Mouse (Mus musculus) layer of hippocampus, adult 11-12 months (tissue): ENCODE results near the gene Thbs3.

Experiments
- DNase-seq: peaks from one replicate; pipeline ENCODE4 v3.0.0; 2022; ENCODE audit warnings: low spot score

Gene Thbs3

DNA sequence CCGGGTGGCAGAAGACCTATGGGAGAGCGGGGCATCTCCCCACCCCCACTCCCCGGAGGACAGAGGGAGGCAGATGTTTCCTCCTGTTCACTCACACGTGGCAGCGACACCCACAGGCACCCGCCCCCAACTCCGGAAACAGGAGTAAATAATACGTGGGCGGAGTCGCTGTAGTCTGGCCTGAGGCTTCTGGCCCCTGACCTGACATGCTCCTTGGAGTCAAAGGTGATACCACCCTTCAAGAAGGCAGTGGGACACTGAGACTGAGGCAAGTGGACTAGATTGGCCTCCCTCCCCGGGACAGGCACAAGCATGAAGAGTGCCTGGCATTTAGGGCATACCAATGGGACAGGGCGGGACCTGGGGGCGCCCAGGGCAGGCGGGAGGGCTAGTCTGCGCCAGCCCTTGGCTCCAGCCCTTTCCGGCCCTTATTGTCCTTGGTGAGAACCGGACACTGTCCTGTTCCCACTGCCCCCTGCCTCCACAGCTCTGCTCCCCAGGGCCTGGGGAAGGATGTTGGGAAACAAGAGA lies 36.5 kb downstream of the Thbs3 start:
- no peak for DNase-seq

DNA sequence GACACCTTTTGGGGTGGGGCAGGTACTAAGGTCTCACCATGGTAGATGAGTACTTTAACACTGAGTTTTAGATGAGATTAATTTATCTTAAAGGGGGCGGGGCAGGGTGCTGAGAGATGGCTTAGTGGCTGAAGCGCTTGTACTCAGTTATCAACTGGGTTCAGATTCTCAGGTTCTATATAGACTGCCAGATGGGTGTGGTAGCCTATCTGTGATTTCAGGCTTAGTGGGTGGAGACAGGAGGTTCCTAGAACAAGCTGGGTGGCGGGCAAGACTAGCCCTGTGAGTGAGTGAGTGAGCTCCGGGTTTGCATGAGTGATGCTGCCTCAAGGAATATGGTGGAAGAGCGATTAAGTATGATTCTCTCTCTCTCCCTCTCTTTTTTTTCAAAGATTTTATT lies 40.0 kb downstream of the Thbs3 start:
- DNase-seq, result no peak

GRCm38 (mm10) chr3:89256177-89256576 lies 41.2 kb downstream of the Thbs3 start:
- no peak for DNase-seq

DNA sequence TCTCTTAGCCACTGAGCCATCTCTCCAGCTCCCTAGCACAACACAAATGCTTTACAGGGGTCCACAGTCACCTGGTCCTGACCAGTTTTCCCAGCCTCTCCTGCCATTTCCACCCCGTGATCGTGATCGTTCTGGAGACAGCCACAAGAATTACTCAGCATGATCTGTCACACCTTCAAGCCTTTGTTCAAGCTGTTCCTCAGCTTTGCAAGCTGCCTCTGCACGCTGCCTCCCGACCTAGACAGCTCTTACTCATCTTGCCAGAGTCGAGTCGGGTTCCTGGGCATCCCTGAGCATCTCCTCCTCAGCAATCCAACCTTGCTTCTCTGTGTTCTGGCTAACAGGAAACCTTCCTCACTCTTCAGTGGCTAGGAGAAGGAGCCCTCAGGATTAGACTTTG lies 44.1 kb downstream of the Thbs3 start, which contains the start of gene Dpm3:
TSS of gene Dpm3 (plus strand) at position 283 of the 400 bp plus-strand sequence.
- no peak for DNase-seq

GRCm38 (mm10) chr3:89260211-89260610 lies 45.2 kb downstream of the Thbs3 start:
- DNase-seq, result no peak

DNA sequence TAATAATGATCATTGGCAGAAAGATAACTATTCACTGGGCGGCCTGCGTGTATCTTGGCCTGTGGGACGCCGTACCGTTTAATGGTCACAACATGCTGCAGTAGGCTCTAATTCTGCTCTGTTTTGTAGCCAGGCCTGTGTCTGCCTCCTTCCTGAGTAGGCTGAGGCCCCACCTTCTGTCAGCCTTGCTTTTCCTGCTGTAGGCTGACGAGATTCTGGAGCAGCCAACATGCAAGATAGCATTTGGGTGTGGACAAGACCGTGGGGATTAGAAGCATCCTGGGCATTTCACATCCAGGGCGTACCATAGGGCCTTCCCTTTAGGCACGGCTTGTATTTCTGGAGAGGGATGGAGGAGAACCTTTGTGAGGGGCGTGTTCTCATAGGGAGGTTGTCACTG lies 47.4 kb downstream of the Thbs3 start:
- DNase-seq, result no peak

GRCm38 (mm10) chr3:89266439-89266893 lies 51.5 kb downstream of the Thbs3 start:
- DNase-seq, result peak; percentile 82

DNA sequence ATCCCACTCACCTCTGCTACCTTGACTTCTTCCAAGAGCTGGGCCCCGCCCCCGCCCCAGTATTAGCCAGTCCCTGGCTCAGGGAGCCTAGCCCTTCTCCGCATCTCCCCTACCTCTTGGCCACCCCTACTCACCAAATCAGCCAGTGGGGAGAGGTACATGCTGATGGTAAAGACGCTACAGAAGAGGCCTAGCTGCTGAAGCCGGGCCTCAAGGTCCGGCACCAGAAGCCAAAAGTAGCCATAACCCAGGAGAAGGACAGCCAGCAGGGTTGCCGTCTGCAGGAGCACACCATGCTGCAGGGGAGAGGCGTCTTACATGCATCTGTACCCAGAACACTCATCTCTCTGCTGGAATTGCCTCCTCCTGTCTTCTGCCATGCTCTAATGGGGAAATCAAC lies 53.9 kb downstream of the Thbs3 start:
- no peak for DNase-seq

DNA sequence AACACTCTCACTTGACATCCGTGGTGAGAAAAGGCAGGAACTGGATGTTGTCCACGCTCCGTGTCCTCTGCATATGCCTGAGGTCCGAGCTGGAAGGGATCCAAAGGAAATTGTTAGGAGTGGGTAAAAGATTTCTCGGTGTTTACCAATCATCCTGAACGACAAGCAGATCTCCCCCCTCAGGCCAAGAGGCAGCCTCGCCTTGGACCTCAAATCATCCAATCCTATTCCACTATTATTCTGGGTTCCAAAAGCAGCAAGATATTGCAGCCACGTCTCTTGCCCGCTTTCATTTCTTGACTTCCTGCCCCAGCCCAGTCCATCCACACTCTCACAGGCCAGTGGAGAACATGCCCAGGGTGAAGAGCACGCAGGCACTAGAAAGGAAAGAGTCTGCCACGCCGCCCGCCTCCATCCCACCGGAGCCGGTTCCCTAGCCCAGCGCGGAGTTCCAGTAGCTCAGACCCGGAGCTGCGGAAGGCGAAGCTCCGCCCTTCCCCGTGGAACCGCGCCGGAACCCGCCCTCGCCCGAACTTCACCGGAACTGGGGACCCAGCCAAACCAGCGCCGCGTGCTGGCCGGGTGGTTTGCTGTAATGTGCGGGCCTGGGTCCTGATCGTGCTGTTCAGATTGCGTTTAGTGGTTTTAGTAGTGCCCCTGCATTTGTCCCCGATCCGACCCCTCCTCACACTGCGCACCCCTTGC lies 55.2 kb downstream of the Thbs3 start, which contains the start of gene Slc50a1:
TSS of gene Slc50a1 (minus strand) at position 520 of the 705 bp plus-strand sequence.
- DNase-seq, result peak; percentile 80

GRCm38 (mm10) chr3:89270891-89271290 lies 55.9 kb downstream of the Thbs3 start:
- DNase-seq, result peak; percentile 71

DNA sequence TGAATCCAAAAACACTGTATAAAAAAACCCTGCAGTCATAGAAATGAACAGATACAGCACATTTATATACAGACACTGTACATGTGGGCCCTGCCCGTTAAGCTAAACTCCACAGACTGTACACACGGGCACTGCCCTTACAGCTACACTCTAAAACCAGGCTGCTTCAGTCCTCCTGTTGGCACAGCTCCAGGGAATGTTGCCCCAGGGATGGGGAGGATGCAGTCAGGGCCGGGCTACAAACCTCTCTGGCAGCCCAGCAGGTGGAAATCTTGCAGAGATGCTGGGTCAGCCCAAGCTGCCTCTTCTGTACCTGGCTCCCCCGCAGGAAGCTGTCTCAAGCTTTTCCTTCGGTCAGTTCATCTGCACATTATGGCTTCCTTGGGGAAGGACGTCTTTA lies 56.8 kb downstream of the Thbs3 start:
- DNase-seq, result no peak

DNA sequence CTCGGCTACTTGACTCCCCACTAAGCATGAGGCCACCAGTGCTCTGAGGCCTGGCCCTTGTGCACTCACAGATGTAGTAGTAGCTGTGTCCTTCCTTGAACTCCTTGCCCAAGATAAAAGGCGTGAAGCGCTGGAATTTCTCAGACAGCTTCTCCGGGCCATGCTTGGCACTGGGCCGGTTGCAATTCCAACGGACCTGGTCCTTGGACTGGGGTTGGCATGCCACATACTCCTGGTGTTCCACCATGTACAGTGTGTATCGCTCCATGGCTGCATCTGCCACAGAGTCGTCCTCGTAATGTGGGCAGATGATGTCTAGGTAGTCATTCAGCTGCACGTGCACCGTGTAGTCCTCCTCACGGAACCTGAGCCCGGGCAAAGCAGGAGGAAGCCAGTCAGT lies 61.1 kb downstream of the Thbs3 start:
- no peak for DNase-seq
